Mouse (Mus musculus) CD4-positive, CD25-positive, alpha-beta regulatory T cell, adult 4 months (primary cell): ENCODE measurements around the gene Gnat3. TPM values are rescaled to one million over a fixed set of nuclear protein-coding genes. Genes with fewer than 3 reads are reported as not detected.
"Not testable (repeated sequence)": the region's sequence is repeated elsewhere in the genome, so short reads cannot be mapped to it uniquely, and the experiment has no call there.

Source experiments
- ATAC-seq: one replicate; pipeline ENCODE4 v1.8.0; 2017
- polyA plus RNA-seq, 2 experiments: library from polyadenylated mRNA; unstranded; fragments of 100-300 nt; shearing (Covaris generic); gene quantifications; one replicate each; pipeline ENCODE4 v1.2.1; 2017

Gnat3 gene
- not detected for polyA plus RNA-seq

GRCm38 (mm10) chr5:17962249-17962648 lies at the start of gene Gnat3:
Gene Gnat3 (plus strand): TSS chr5:17962549.
- ATAC-seq = no peak

GRCm38 (mm10) chr5:17918966-17919365 lies 43.4 kb upstream of the Gnat3 start:
- no peak for ATAC-seq

GRCm38 (mm10) chr5:17923648-17924047 lies 38.7 kb upstream of the Gnat3 start:
- ATAC-seq = no peak

GRCm38 (mm10) chr5:17924085-17924518 lies 38.2 kb upstream of the Gnat3 start:
- no peak for ATAC-seq

GRCm38 (mm10) chr5:17928471-17928870 lies 33.9 kb upstream of the Gnat3 start:
- no peak for ATAC-seq

GRCm38 (mm10) chr5:17929006-17929567 lies 33.3 kb upstream of the Gnat3 start:
- ATAC-seq = no peak

GRCm38 (mm10) chr5:17931588-17931987 lies 30.8 kb upstream of the Gnat3 start:
- not testable (repeated sequence) for ATAC-seq

- no peak for ATAC-seq
Measured at GRCm38 (mm10) chr5:17934501-17934900, 27.8 kb upstream of the Gnat3 start.

GRCm38 (mm10) chr5:17938170-17938939 lies 24.0 kb upstream of the Gnat3 start:
- ATAC-seq = no peak

GRCm38 (mm10) chr5:17956468-17956867 lies 5.9 kb upstream of the Gnat3 start:
- ATAC-seq = no peak

GRCm38 (mm10) chr5:17969704-17970390 lies 7.5 kb downstream of the Gnat3 start:
- ATAC-seq = no peak

- no peak for ATAC-seq
Measured at GRCm38 (mm10) chr5:17970391-17970730, 8.0 kb downstream of the Gnat3 start.

GRCm38 (mm10) chr5:17980501-17981121 lies 18.3 kb downstream of the Gnat3 start:
- ATAC-seq = no peak

GRCm38 (mm10) chr5:17982770-17983169 lies 20.4 kb downstream of the Gnat3 start:
- no peak for ATAC-seq

- ATAC-seq = no peak
Measured at GRCm38 (mm10) chr5:17984522-17984921, 22.2 kb downstream of the Gnat3 start.

GRCm38 (mm10) chr5:17986611-17987010 lies 24.3 kb downstream of the Gnat3 start:
- no peak for ATAC-seq

- no peak for ATAC-seq
Measured at GRCm38 (mm10) chr5:17990618-17991017, 28.3 kb downstream of the Gnat3 start.

- no peak for ATAC-seq
Measured at GRCm38 (mm10) chr5:17999570-17999969, 37.2 kb downstream of the Gnat3 start.

- ATAC-seq = no peak
Measured at GRCm38 (mm10) chr5:18000185-18000584, 37.8 kb downstream of the Gnat3 start.

GRCm38 (mm10) chr5:18001646-18002045 lies 39.3 kb downstream of the Gnat3 start:
- no peak for ATAC-seq

GRCm38 (mm10) chr5:18003675-18004074 lies 41.3 kb downstream of the Gnat3 start:
- ATAC-seq = no peak

GRCm38 (mm10) chr5:18004824-18005611 lies 42.7 kb downstream of the Gnat3 start:
- no peak for ATAC-seq

GRCm38 (mm10) chr5:18006157-18006556 lies 43.8 kb downstream of the Gnat3 start:
- ATAC-seq = no peak
